ENCODE assay signal across 20 mouse cellular contexts in the genomic region with DNA sequence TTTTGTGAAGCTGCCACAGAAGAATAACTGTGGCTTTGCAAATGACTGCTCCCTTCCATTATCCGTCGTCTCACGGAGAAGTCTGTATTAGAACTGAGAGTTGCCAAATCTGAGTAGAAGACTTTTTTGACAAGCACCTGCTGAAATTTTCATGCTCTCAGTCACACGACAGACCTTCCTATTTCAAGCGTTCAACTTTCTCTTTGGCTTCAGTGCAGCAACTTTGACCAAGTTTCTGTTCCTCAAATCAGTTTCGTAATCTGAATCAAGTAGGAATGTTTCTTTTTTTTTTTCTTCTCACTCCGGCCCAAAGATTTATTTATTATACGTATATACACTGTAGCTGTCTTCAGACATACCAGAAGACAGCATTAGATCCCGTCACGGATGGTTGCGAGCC. TPM values are rescaled to one million over a fixed set of nuclear protein-coding genes. Genes with fewer than 3 reads are reported as not detected.
DNase-seq lines count a peak whose midpoint lies in the region; ATAC-seq lines count a peak whose summit lies in the region.
"Had no signal": no experiment of that assay in that cellular context is flagged by ENCODE, and none has a peak within 500 bp of the region (broad histone marks: within the 10 kb centered on the region; RNA-seq: fewer than 3 reads in every experiment).

No protein-coding gene starts in this region.

- 88% methylated on average over 11 of the region's 11 CpGs for WGBS in heart, embryonic 11.5 days (ENCODE audit: insufficient replicate concordance)
- WGBS in intestine, embryonic 15.5 days = 86% methylated on average over 11 of the region's 11 CpGs

- H3K36me3 ChIP-seq in heart, embryonic 11.5 days (ENCODE audit: control insufficient read depth, insufficient read depth, low read length) = no peaks in the 10 kb centered on the region
- no peaks in the 10 kb centered on the region for H3K36me3 ChIP-seq in intestine, embryonic 15.5 days
- H3K36me3 ChIP-seq: embryonic facial prominence, embryonic 13.5 days; hindbrain, embryonic 10.5 days had no signal

- no peaks in the 10 kb centered on the region for H3K9me3 ChIP-seq in heart, embryonic 11.5 days (replicated peaks; ENCODE audit: control insufficient read depth, low read length)
- H3K9me3 ChIP-seq in intestine, embryonic 15.5 days = no peaks in the 10 kb centered on the region
- H3K9me3 ChIP-seq: embryonic facial prominence, embryonic 13.5 days; hindbrain, embryonic 10.5 days had no signal

- H3K4me1 ChIP-seq in heart, embryonic 11.5 days (ENCODE audit: control insufficient read depth, insufficient read depth, low read length) = peaks cover 6% of the 10 kb centered on the region; the same call in 1 of the 2 replicates
- H3K4me1 ChIP-seq in intestine, embryonic 15.5 days (replicated peaks) = no peaks in the 10 kb centered on the region

- no peak overlapping the region for H3K4me2 ChIP-seq in heart, embryonic 11.5 days
- H3K4me2 ChIP-seq in intestine, embryonic 15.5 days (replicated peaks) = no peak overlapping the region
- H3K4me2 ChIP-seq: embryonic facial prominence, embryonic 13.5 days had no signal

- H3K27ac ChIP-seq in heart, embryonic 11.5 days (ENCODE audit: low read depth, low read length) = no peak overlapping the region
- no peak overlapping the region for H3K27ac ChIP-seq in intestine, embryonic 15.5 days
- H3K27ac ChIP-seq: embryonic facial prominence, embryonic 13.5 days; hindbrain, embryonic 10.5 days; stomach, postnatal 0 days had no signal

- peaks cover 11% of the 10 kb centered on the region for H3K27me3 ChIP-seq in heart, embryonic 11.5 days (ENCODE audit: control insufficient read depth, insufficient read depth, low read length)
- no peaks in the 10 kb centered on the region for H3K27me3 ChIP-seq in intestine, embryonic 15.5 days (replicated peaks)
- H3K27me3 ChIP-seq: megakaryocyte, embryonic 14.5 days had no signal

- no peak for ATAC-seq in heart, embryonic 11.5 days (replicated peaks; ENCODE audit: insufficient number of reproducible peaks, low FRiP score, low TSS enrichment)
- ATAC-seq in common myeloid progenitor, adult 5-6 weeks (replicated peaks; ENCODE audit: low read depth, poor library complexity, severe bottlenecking) = peak; percentile 76
- peak; percentile 77 for ATAC-seq in monocyte, adult 5-6 weeks (replicated peaks; ENCODE audit: insufficient number of reproducible peaks, low FRiP score, low TSS enrichment, poor library complexity, severe bottlenecking)
- ATAC-seq in intestine, embryonic 15.5 days = no peak
- ATAC-seq: forebrain, embryonic 14.5 days; liver, postnatal 0 days had no signal

- no peak overlapping the region for H3K9ac ChIP-seq in heart, embryonic 11.5 days (ENCODE audit: low read depth, low read length)
- H3K9ac ChIP-seq in intestine, embryonic 15.5 days = no peak overlapping the region
- H3K9ac ChIP-seq: embryonic facial prominence, embryonic 13.5 days; liver, postnatal 0 days had no signal

- H3K4me3 ChIP-seq in heart, embryonic 11.5 days (ENCODE audit: low read depth, low read length) = no peak overlapping the region
- H3K4me3 ChIP-seq in intestine, embryonic 15.5 days (replicated peaks) = no peak overlapping the region
- H3K4me3 ChIP-seq: embryonic facial prominence, embryonic 13.5 days; hindbrain, embryonic 10.5 days; megakaryocyte, embryonic 14.5 days had no signal

- peak; percentile 81 for DNase-seq in heart, adult 11 months
- DNase-seq in A20 (ENCODE audit: low read depth, low spot score) = peak; percentile 89
- no peak for DNase-seq in gastrocnemius, adult 18-20 months (ENCODE audit: low spot score)
- no peak for DNase-seq in layer of hippocampus, postnatal 10 days (ENCODE audit: low spot score in 2 of 2)
- DNase-seq: cerebellum, adult 9-11 months; gastrocnemius, postnatal 14 days; kidney, adult 18-20 months; kidney, postnatal 10 days; left cerebral cortex, postnatal 4 days; liver; liver, postnatal 0 days had no signal

RNA-seq across cellular contexts. Expression of a gene that starts 16.6 kb away (rescaled TPM):
- 20.1 and 22.0 TPM in 2 replicates for polyA plus RNA-seq in heart, embryonic 11.5 days (2014; fragmentation: Nextera tagmentation; extraction: Ambion mirVana)
- total RNA-seq in common myeloid progenitor, adult 5-6 weeks (2017) = 26.9 and 37.2 TPM in 2 replicates
- 18.7 to 69.1 TPM (median 39.3 TPM) in 3 replicates for total RNA-seq in monocyte, adult 5-6 weeks (2017)
- total RNA-seq in gastrocnemius, adult 18-20 months (2021) = 10 to 100 TPM; 15.5 to 17.4 TPM
- 10 to 100 TPM; 52.1 to 57.5 TPM for total RNA-seq in layer of hippocampus, postnatal 10 days (2021)
- 25.1 and 25.3 TPM in 2 replicates for polyA plus RNA-seq in intestine, embryonic 15.5 days (2015; fragmentation: Nextera tagmentation; extraction: Ambion mirVana)

Comparison
In these comparisons a context has a peak if more than half of its experiments do, and no peak if none do; other contexts are left out.
1. DNase-seq: peak in heart, adult 11 months (single experiment) and A20 (single experiment); none in gastrocnemius, adult 18-20 months (single experiment) and layer of hippocampus, postnatal 10 days (0 of 2).
2. ATAC-seq: peak in common myeloid progenitor, adult 5-6 weeks (single experiment) and monocyte, adult 5-6 weeks (single experiment); none in heart, embryonic 11.5 days (single experiment) and intestine, embryonic 15.5 days (single experiment).